In the genomic region with DNA sequence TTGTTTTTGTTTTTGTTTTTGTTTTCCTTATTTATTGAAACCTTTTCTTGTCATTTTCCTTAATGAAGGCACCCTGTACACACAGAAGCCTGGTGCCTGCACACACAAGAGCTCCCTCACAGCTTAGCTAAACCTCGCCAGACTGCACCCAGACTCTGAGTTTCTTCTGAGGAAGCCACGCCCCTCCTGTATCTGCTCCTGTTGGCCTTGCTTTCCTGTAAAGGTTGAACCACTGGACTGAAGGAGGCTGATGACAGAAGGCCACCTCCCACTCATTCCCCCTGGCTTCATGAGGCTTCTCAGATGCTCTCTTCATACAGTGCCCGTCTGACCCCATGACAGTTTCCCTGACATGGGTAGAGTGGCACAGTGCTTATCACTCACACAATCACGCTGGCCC, we compare ENCODE assay signal across 19 mouse cellular contexts.
DNase-seq lines count a peak whose midpoint lies in the region; ATAC-seq and TF ChIP-seq lines count a peak whose summit lies in the region.
"Had no signal": no experiment of that assay in that cellular context is flagged by ENCODE, and none has a peak within 500 bp of the region (broad histone marks: within the 10 kb centered on the region; RNA-seq: fewer than 3 reads in every experiment).

No protein-coding gene starts in this region.

- POLR2A ChIA-PET in Patski (lab: Charles Lee): interaction anchor here (0.6 kb wide), 1 partner anchor 34 kb away, joined by 3 read pairs; no protein-coding TSS in a partner anchor

- no peak overlapping the region for H3K27ac ChIP-seq in kidney, postnatal 0 days
- H3K27ac ChIP-seq: embryonic facial prominence, embryonic 15.5 days; forebrain, embryonic 15.5 days; heart, embryonic 10.5 days; heart, embryonic 15.5 days; hindbrain, embryonic 13.5 days had no signal

- CTCF ChIA-PET in Patski (lab: Charles Lee): interaction anchor here (1.9 to 4.4 kb wide), 2 partner anchors 9 to 13 kb away, joined by 4 to 38 read pairs; no protein-coding TSS in a partner anchor

- no peak overlapping the region for H3K9ac ChIP-seq in kidney, postnatal 0 days (ENCODE audit: low read depth, low read length)
- H3K9ac ChIP-seq: embryonic facial prominence, embryonic 15.5 days; forebrain, embryonic 15.5 days; heart, embryonic 15.5 days; hindbrain, embryonic 13.5 days had no signal

- H3K4me3 ChIP-seq in kidney, postnatal 0 days (replicated peaks; ENCODE audit: low read depth, low read length): no peak overlapping the region
- H3K4me3 ChIP-seq: embryonic facial prominence, embryonic 15.5 days; forebrain, embryonic 15.5 days; heart, embryonic 10.5 days; heart, embryonic 15.5 days; hindbrain, embryonic 13.5 days had no signal

- no peak overlapping the region for H3K4me2 ChIP-seq in kidney, postnatal 0 days (ENCODE audit: low read length)
- H3K4me2 ChIP-seq: embryonic facial prominence, embryonic 15.5 days; forebrain, embryonic 15.5 days; heart, embryonic 15.5 days; hindbrain, embryonic 13.5 days had no signal

- H3K27me3 ChIP-seq in kidney, postnatal 0 days (ENCODE audit: insufficient read depth, low read length): no peaks in the 10 kb centered on the region
- no peaks in the 10 kb centered on the region for H3K27me3 ChIP-seq in Patski
- H3K27me3 ChIP-seq: embryonic facial prominence, embryonic 15.5 days; forebrain, embryonic 15.5 days; heart, embryonic 15.5 days; hindbrain, embryonic 13.5 days had no signal

- H3K36me3 ChIP-seq in kidney, postnatal 0 days (ENCODE audit: insufficient read depth, low read length): no peaks in the 10 kb centered on the region
- H3K36me3 ChIP-seq: embryonic facial prominence, embryonic 15.5 days; forebrain, embryonic 15.5 days; heart, embryonic 10.5 days; heart, embryonic 15.5 days; hindbrain, embryonic 13.5 days had no signal

- peak; percentile 21 for DNase-seq in kidney, postnatal 0 days (ENCODE audit: low spot score)
- no peak for DNase-seq in kidney, postnatal 14 days
- peak; percentile 68 for DNase-seq in 3T3-L1 (ENCODE audit: low read depth, low spot score)
- no peak for DNase-seq in Patski (ENCODE audit: low read depth, low spot score)
- no peak for DNase-seq in layer of hippocampus, postnatal 25 days (ENCODE audit: extremely low spot score in 1 of 2, low spot score in 1 of 2)
- DNase-seq in retina, embryonic 14.5 days (ENCODE audit: low spot score): no peak
- DNase-seq: adrenal gland, postnatal 10 days; cerebellum, adult 11 months; cerebellum, adult 8-10 months; cerebellum, postnatal 14 days; embryo, embryonic 11 days; gastrocnemius, postnatal 36 days; heart, adult 11 months; heart, postnatal 14 days had no signal

- H3K4me1 ChIP-seq in kidney, postnatal 0 days (replicated peaks; ENCODE audit: insufficient read depth, low read length): no peaks in the 10 kb centered on the region
- H3K4me1 ChIP-seq: embryonic facial prominence, embryonic 15.5 days; forebrain, embryonic 15.5 days; heart, embryonic 15.5 days; hindbrain, embryonic 13.5 days had no signal

- no peak for TF ChIP-seq CTCF in kidney, postnatal 0 days (IDR thresholded peaks at IDR 0.05; ENCODE audit: low read depth)
- TF ChIP-seq CTCF in Patski (IDR thresholded peaks at IDR 0.05): no peak

- no peaks in the 10 kb centered on the region for H3K9me3 ChIP-seq in kidney, postnatal 0 days (replicated peaks; ENCODE audit: low read length)
- H3K9me3 ChIP-seq: embryonic facial prominence, embryonic 15.5 days; forebrain, embryonic 15.5 days; heart, embryonic 10.5 days; heart, embryonic 15.5 days; hindbrain, embryonic 13.5 days had no signal

- in situ Hi-C loops in Patski (cut with MboI; ENCODE audit: low pct_unique_long_range_greater_than_20kb): no loop called here

- no peak for ATAC-seq in kidney, postnatal 0 days (replicated peaks; ENCODE audit: low FRiP score, low read depth)
- ATAC-seq in Patski: peak; percentile 28
- ATAC-seq: forebrain, embryonic 15.5 days had no signal

- 51% methylated on average over 4 of the region's 4 CpGs for WGBS in kidney, postnatal 0 days

Comparison
In these comparisons a context has a peak if more than half of its experiments do, and no peak if none do; other contexts are left out.
1. DNase-seq: peak in kidney, postnatal 0 days (single experiment) and 3T3-L1 (single experiment); none in kidney, postnatal 14 days (single experiment), Patski (single experiment), layer of hippocampus, postnatal 25 days (0 of 2) and retina, embryonic 14.5 days (single experiment).